Comparison of ENCODE assay signal across 20 mouse cellular contexts in genomic region chr5:99586287-99586686, GRCm38 (mm10).
DNase-seq lines count a peak whose midpoint lies in the region; ATAC-seq and TF ChIP-seq lines count a peak whose summit lies in the region.
"Had no signal": no experiment of that assay in that cellular context is flagged by ENCODE, and none has a peak within 500 bp of the region (broad histone marks: within the 10 kb centered on the region; RNA-seq: fewer than 3 reads in every experiment).

No protein-coding gene starts in this region.

- DNase-seq in heart, adult 11 months, result peak; percentile 36
- no peak for DNase-seq in heart, postnatal 36 days
- peak; percentile 26 for DNase-seq in brain, adult 2 months (ENCODE audit: low read depth, low spot score)
- DNase-seq in kidney, adult 2 months, result peak; percentile 70
- peak; percentile 68 to 79 for DNase-seq in kidney, postnatal 25 days
- DNase-seq in lung, adult 18-20 months, result no peak
- DNase-seq: adrenal gland, adult 2 months; gastrocnemius, adult 2 months; heart, adult 18-20 months; heart, postnatal 10 days; thymus, postnatal 25 days had no signal

- no peaks in the 10 kb centered on the region for H3K4me1 ChIP-seq in kidney, adult 2 months (ENCODE audit: control insufficient read depth, insufficient read depth, low read length)
- H3K4me1 ChIP-seq in midbrain, embryonic 13.5 days (replicated peaks), result peaks cover 6% of the 10 kb centered on the region
- H3K4me1 ChIP-seq: embryonic facial prominence, embryonic 12.5 days; forebrain, embryonic 12.5 days; stomach, embryonic 15.5 days had no signal

- WGBS in kidney, adult 2 months, result 63% methylated on average over 6 of the region's 6 CpGs
- WGBS in midbrain, embryonic 13.5 days, result 87% methylated on average over 6 of the region's 6 CpGs

- TF ChIP-seq POLR2A in kidney, adult 2 months (IDR thresholded peaks at IDR 0.05; ENCODE audit: low read depth, low read length), result no peak

- no peaks in the 10 kb centered on the region for H3K9me3 ChIP-seq in midbrain, embryonic 13.5 days
- H3K9me3 ChIP-seq: embryonic facial prominence, embryonic 12.5 days; forebrain, embryonic 12.5 days; heart, embryonic 12.5 days; neural tube, embryonic 15.5 days; stomach, embryonic 15.5 days had no signal

- TF ChIP-seq CTCF in kidney, adult 2 months (conservative IDR thresholded peaks at IDR 0.05; ENCODE audit: insufficient read depth, insufficient read length, low read depth, low read length), result no peak

- intact Hi-C loops in heart, postnatal 36 days (cut with DNase I), result loop anchor here (10.0 kb wide), 1 partner anchor 309 kb away; no protein-coding TSS in a partner anchor

- H3K36me3 ChIP-seq in kidney, adult 2 months (ENCODE audit: control insufficient read depth, insufficient read depth, low read length), result no peaks in the 10 kb centered on the region
- H3K36me3 ChIP-seq in midbrain, embryonic 13.5 days, result no peaks in the 10 kb centered on the region
- H3K36me3 ChIP-seq: embryonic facial prominence, embryonic 12.5 days; forebrain, embryonic 12.5 days; heart, embryonic 12.5 days; neural tube, embryonic 15.5 days; stomach, embryonic 15.5 days had no signal

- no peaks in the 10 kb centered on the region for H3K27me3 ChIP-seq in kidney, adult 2 months (replicated peaks; ENCODE audit: control insufficient read depth, insufficient read depth, low read length)
- H3K27me3 ChIP-seq in midbrain, embryonic 13.5 days, result 0 out of 2 replicates have a peak, but pooled peaks cover 3% of the 10 kb centered on the region
- H3K27me3 ChIP-seq: embryonic facial prominence, embryonic 12.5 days; heart, embryonic 12.5 days; neural tube, embryonic 15.5 days; stomach, embryonic 15.5 days had no signal

- no peak overlapping the region for H3K4me2 ChIP-seq in midbrain, embryonic 13.5 days (replicated peaks)
- H3K4me2 ChIP-seq: embryonic facial prominence, embryonic 12.5 days; forebrain, embryonic 12.5 days; heart, embryonic 12.5 days; midbrain, embryonic 11.5 days; neural tube, embryonic 15.5 days; stomach, embryonic 15.5 days had no signal

- ATAC-seq in midbrain, embryonic 13.5 days, result no peak

- peak overlapping the region; percentile 49; the same call in 1 of the 2 replicates for H3K27ac ChIP-seq in kidney, adult 2 months (ENCODE audit: insufficient read depth, low read depth, low read length)
- no peak overlapping the region for H3K27ac ChIP-seq in midbrain, embryonic 13.5 days
- H3K27ac ChIP-seq: embryonic facial prominence, embryonic 12.5 days; forebrain, embryonic 12.5 days; gastrocnemius, adult 2 months; kidney, postnatal 0 days; liver, embryonic 14.5 days; neural tube, embryonic 15.5 days; stomach, embryonic 15.5 days had no signal

- no peak overlapping the region for H3K4me3 ChIP-seq in kidney, adult 2 months (ENCODE audit: insufficient read depth, low read depth, low read length)
- no peak overlapping the region for H3K4me3 ChIP-seq in midbrain, embryonic 13.5 days (replicated peaks)
- H3K4me3 ChIP-seq: embryonic facial prominence, embryonic 12.5 days; forebrain, embryonic 12.5 days; gastrocnemius, adult 2 months; heart, embryonic 12.5 days; neural tube, embryonic 15.5 days; stomach, embryonic 15.5 days had no signal

- H3K9ac ChIP-seq in midbrain, embryonic 13.5 days (replicated peaks), result no peak overlapping the region
- H3K9ac ChIP-seq: embryonic facial prominence, embryonic 12.5 days; forebrain, embryonic 12.5 days; heart, embryonic 12.5 days; liver, embryonic 14.5 days; neural tube, embryonic 15.5 days; stomach, embryonic 15.5 days had no signal

Comparison
In these comparisons a context has a peak if more than half of its experiments do, and no peak if none do; other contexts are left out.
1. DNase-seq: peak in heart, adult 11 months (single experiment), brain, adult 2 months (single experiment), kidney, adult 2 months (single experiment) and kidney, postnatal 25 days (2 of 2); none in heart, postnatal 36 days (0 of 2) and lung, adult 18-20 months (0 of 2).